Mouse (Mus musculus): ENCODE measurements around the gene Hormad2. TPM values are rescaled to one million over a fixed set of nuclear protein-coding genes. Genes with fewer than 3 reads are reported as not detected.

The Hormad2 gene
- polyA plus RNA-seq, 1 experiment, result 0.28 TPM

- no peak overlapping the region for H3K27ac ChIP-seq (ENCODE audit: control insufficient read depth, insufficient read depth, low read length)
- no peaks in the 10 kb centered on the region for H3K36me3 ChIP-seq (ENCODE audit: control insufficient read depth, insufficient read depth, low read length)
- H3K4me1 ChIP-seq (replicated peaks; ENCODE audit: control insufficient read depth, insufficient read depth, low read length), result peaks cover 3% of the 10 kb centered on the region; the same call in 1 of the 2 replicates
- no peak overlapping the region for H3K4me3 ChIP-seq (ENCODE audit: control insufficient read depth, insufficient read depth, low read length)
- no peaks in the 10 kb centered on the region for H3K27me3 ChIP-seq (ENCODE audit: control insufficient read depth, insufficient read depth, low read length)
- no peak for DNase-seq
- 87% methylated on average over 9 of the region's 9 CpGs for WGBS
- TF ChIP-seq CTCF (IDR thresholded peaks at IDR 0.05; ENCODE audit: borderline replicate concordance, control insufficient read depth, extremely low read depth, insufficient read depth, low read length, poor library complexity) (no peak), POLR2A (IDR thresholded peaks at IDR 0.05; ENCODE audit: control insufficient read depth, extremely low read depth, insufficient read depth, low read length, poor library complexity) (no peak)
These were observed 137.9 kb downstream of the Hormad2 start for GRCm38 (mm10) chr11:4303033-4303432.

DNA sequence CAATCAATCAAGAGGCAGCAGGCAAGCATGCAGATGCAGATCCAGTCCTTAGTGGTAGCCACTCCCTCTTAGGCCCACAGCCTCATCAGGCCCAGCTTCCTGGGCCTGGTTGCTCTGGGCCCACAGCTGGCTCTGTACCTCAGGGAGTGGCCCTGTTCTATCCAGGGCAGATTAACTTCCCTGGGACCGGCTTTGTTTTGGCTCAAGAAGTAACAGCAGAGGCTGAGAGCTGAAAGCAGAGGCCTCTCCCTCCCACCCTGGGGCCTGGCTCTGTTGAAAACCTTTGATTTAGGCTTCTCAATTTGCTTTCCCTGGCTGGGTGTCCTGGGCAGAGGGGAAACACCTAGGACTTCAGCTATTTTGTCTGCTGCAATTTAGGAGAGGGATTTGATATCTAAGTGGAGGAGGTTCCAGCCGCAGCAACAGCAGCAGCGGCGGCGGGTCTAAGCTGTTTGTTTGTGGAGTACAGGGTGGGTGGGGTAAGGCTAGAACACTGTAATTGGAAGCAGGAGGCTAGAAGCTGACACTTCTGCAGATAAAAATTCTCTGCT is 138.5 kb downstream of the Hormad2 start:
- Histone ChIP-seq H3K4me3 (ENCODE audit: control insufficient read depth, insufficient read depth, low read length) (no peak overlapping the region), H3K36me3 (ENCODE audit: control insufficient read depth, insufficient read depth, low read length) (no peaks in the 10 kb centered on the region), H3K27ac (ENCODE audit: control insufficient read depth, insufficient read depth, low read length) (no peak overlapping the region), H3K27me3 (ENCODE audit: control insufficient read depth, insufficient read depth, low read length) (no peaks in the 10 kb centered on the region), H3K4me1 (replicated peaks; ENCODE audit: control insufficient read depth, insufficient read depth, low read length) (peaks cover 3% of the 10 kb centered on the region; the same call in 1 of the 2 replicates)
- no peak for DNase-seq
- TF ChIP-seq CTCF (IDR thresholded peaks at IDR 0.05; ENCODE audit: borderline replicate concordance, control insufficient read depth, extremely low read depth, insufficient read depth, low read length, poor library complexity) (no peak), POLR2A (IDR thresholded peaks at IDR 0.05; ENCODE audit: control insufficient read depth, extremely low read depth, insufficient read depth, low read length, poor library complexity) (no peak)
- 93% methylated on average over 5 of the region's 5 CpGs for WGBS

DNA sequence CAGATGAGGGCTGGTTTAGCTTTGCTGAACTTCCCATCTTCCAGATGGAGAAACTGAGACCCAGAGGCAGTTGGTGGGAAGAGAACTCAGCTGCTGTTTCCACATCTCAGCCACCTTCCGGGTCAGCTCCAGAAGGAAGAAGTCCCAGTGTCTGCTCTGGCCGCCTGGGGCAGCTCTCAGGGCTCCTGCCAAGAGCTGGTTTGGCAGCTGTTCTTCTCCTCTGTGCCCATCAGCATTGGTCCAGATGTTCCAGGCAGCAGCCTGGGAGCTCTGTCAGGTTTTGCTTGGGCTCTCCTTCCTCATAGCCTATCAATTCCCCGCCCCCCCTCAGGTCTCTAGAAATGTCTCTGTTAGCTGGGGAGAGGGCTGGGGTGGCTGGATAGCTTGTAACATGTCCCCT is 140.2 kb downstream of the Hormad2 start:
- H3K27me3 ChIP-seq (ENCODE audit: control insufficient read depth, insufficient read depth, low read length), result no peaks in the 10 kb centered on the region
- WGBS, result 90% methylated on average over 3 of the region's 3 CpGs

DNA sequence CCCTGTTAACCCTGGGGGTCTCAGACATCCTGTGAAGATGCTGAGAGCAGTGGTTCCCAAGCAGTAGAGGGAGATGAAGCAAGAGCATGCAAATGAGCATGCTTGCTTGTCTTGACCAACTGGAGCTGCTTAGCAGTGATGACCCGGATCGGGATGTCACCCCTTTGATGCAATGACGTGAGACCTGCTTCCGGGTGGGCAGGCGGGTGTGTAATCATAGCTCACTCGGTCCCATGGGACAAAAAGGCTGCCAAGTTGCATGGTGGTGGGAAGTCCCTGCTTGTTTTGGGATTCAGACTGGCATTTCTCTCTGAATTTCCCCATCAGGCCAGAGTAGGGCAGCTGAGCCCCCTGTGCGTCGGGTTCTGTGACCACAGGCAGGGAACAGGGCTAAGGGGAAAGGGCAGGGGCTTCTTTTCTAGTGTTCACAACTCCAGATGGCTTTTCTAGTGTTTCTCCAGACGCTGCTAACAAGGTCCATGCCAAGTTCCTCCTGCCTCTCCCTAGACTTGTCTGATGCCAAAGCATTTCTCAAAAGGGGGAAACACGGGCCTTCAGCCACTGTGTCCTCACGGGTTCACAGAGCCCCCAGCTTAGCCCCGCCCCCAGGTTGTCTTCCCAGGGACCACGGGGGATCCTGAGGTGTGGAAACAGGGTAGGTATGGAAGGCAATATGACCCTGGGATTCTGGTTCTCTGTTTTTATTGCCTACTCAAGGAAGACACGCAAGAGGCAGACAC is 141.0 kb downstream of the Hormad2 start:
- no peak for TF ChIP-seq CTCF (IDR thresholded peaks at IDR 0.05; ENCODE audit: borderline replicate concordance, control insufficient read depth, extremely low read depth, insufficient read depth, low read length, poor library complexity)
- TF ChIP-seq POLR2A (IDR thresholded peaks at IDR 0.05; ENCODE audit: control insufficient read depth, extremely low read depth, insufficient read depth, low read length, poor library complexity), result no peak
- no peak for DNase-seq
- Histone ChIP-seq H3K4me1 (replicated peaks; ENCODE audit: control insufficient read depth, insufficient read depth, low read length) (peaks cover 15% of the 10 kb centered on the region), H3K27me3 (ENCODE audit: control insufficient read depth, insufficient read depth, low read length) (no peaks in the 10 kb centered on the region), H3K36me3 (ENCODE audit: control insufficient read depth, insufficient read depth, low read length) (no peaks in the 10 kb centered on the region), H3K27ac (ENCODE audit: control insufficient read depth, insufficient read depth, low read length) (no peak overlapping the region), H3K4me3 (ENCODE audit: control insufficient read depth, insufficient read depth, low read length) (no peak overlapping the region)
- WGBS, result 89% methylated on average over 14 of the region's 14 CpGs

More for the DNA sequence above, 140.2 kb downstream of the Hormad2 start:
- no peak for DNase-seq
- peaks cover 9% of the 10 kb centered on the region for H3K4me1 ChIP-seq (replicated peaks; ENCODE audit: control insufficient read depth, insufficient read depth, low read length)
- TF ChIP-seq CTCF (IDR thresholded peaks at IDR 0.05; ENCODE audit: borderline replicate concordance, control insufficient read depth, extremely low read depth, insufficient read depth, low read length, poor library complexity) (no peak), POLR2A (IDR thresholded peaks at IDR 0.05; ENCODE audit: control insufficient read depth, extremely low read depth, insufficient read depth, low read length, poor library complexity) (no peak)
- H3K27ac ChIP-seq (ENCODE audit: control insufficient read depth, insufficient read depth, low read length), result no peak overlapping the region
- H3K36me3 ChIP-seq (ENCODE audit: control insufficient read depth, insufficient read depth, low read length), result no peaks in the 10 kb centered on the region
- H3K4me3 ChIP-seq (ENCODE audit: control insufficient read depth, insufficient read depth, low read length), result no peak overlapping the region

DNA sequence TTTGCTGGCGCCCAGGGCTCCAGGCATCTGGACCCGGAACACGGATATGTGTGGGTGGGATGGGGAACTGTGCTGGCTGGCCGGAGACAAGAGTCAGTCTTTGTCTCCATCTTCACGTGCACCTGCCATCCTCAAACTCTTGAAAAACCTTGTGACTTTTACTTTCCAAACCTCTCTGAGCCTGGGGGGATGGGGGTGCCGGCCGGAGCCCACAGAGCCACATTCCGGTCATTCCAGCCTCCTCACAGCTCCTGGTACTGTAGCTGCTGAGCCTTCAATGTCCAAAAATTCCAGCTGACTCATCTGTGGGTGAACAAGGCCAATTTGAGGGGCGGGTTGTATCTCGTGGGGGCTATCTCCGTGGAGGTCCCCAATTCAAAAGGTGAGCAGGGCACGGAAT is 141.7 kb downstream of the Hormad2 start:
- WGBS, result 91% methylated on average over 12 of the region's 12 CpGs
- Histone ChIP-seq H3K4me3 (ENCODE audit: control insufficient read depth, insufficient read depth, low read length) (no peak overlapping the region), H3K36me3 (ENCODE audit: control insufficient read depth, insufficient read depth, low read length) (no peaks in the 10 kb centered on the region), H3K27ac (ENCODE audit: control insufficient read depth, insufficient read depth, low read length) (no peak overlapping the region), H3K4me1 (replicated peaks; ENCODE audit: control insufficient read depth, insufficient read depth, low read length) (peaks cover 20% of the 10 kb centered on the region), H3K27me3 (ENCODE audit: control insufficient read depth, insufficient read depth, low read length) (no peaks in the 10 kb centered on the region)
- no peak for TF ChIP-seq CTCF (IDR thresholded peaks at IDR 0.05; ENCODE audit: borderline replicate concordance, control insufficient read depth, extremely low read depth, insufficient read depth, low read length, poor library complexity)
- no peak for TF ChIP-seq POLR2A (IDR thresholded peaks at IDR 0.05; ENCODE audit: control insufficient read depth, extremely low read depth, insufficient read depth, low read length, poor library complexity)
- DNase-seq, result no peak

DNA sequence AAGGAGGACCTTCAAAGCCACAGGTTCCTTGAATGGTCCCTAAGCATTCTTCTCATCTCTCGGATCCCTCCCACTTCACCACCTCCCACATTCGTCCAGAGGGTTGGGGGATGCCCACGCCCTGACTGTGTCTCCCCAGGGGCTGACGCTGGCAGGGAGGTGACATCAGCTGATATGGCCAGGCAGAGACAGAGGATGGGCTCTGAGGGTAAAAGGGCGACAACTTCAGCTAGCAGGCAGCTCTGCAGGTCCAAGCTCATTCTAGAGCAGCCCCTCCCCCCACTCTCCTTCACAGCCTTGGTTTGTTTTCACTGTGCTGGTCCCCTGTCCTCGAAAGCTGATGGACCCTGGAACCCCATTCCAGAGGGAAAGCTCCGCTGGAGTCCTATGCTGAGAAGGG is 142.3 kb downstream of the Hormad2 start:
- H3K4me1 ChIP-seq (replicated peaks; ENCODE audit: control insufficient read depth, insufficient read depth, low read length), result peaks cover 20% of the 10 kb centered on the region
- TF ChIP-seq POLR2A (IDR thresholded peaks at IDR 0.05; ENCODE audit: control insufficient read depth, extremely low read depth, insufficient read depth, low read length, poor library complexity), result no peak
- TF ChIP-seq CTCF (IDR thresholded peaks at IDR 0.05; ENCODE audit: borderline replicate concordance, control insufficient read depth, extremely low read depth, insufficient read depth, low read length, poor library complexity), result no peak

More for the DNA sequence above, 142.3 kb downstream of the Hormad2 start:
- Histone ChIP-seq H3K27me3 (ENCODE audit: control insufficient read depth, insufficient read depth, low read length) (no peaks in the 10 kb centered on the region), H3K4me3 (ENCODE audit: control insufficient read depth, insufficient read depth, low read length) (no peak overlapping the region), H3K36me3 (ENCODE audit: control insufficient read depth, insufficient read depth, low read length) (no peaks in the 10 kb centered on the region), H3K27ac (ENCODE audit: control insufficient read depth, insufficient read depth, low read length) (no peak overlapping the region)
- WGBS, result 83% methylated on average over 7 of the region's 7 CpGs
- no peak for DNase-seq

Data from thymus, adult 2 months (tissue).